Mouse (Mus musculus) v-Abl transformed pro-B cells (cell line): ENCODE results near the gene Tbc1d20.

Experiments
- in situ Hi-C, 2 experiments: fragments of 400-800 bp; cut with MboI; formaldehyde crosslinking; loops; one replicate each; pipeline ENCODE4 v1.15.1; 2025; ENCODE audit not compliant: unreplicated experiment in 2 of 2

Gene Tbc1d20

DNA sequence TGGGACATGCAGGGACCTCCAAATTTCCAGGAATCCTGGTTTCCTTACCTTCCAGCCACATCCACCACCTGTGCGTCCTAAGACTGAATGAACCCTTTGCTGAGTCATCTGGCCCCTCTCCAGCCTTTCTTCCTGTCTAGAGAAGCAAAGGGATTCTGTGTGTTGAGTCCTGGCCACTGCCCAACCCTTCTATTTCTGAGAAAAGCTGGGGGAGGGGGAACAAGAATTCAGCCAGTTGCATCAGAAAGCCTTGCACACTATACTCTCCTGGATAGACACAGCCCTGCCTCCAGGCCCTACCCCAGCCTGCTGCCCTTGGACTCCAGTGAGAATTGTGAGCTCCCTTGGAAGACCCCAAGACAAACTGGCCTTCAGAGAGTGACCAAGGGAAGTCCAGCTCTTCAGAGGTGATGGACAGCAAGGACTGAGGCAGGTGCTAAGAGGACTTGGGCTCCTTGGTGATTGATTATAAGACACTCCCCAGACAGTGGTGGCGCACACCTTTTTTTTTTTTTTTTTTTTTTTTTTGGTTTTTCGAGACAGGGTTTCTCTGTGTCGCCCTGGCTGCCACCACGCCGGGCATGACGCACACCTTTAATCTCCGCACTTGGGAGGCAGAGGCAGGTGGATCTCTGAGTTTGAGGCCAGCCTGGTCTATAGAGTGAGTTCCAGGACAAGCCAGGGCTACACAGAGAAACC lies 56.4 kb downstream of the Tbc1d20 start:
- in situ Hi-C loops, result loop anchor here (10.0 to 25.0 kb wide), 3 partner anchors 613 to 1685 kb away; partner anchors contain the start of genes Fkbp1a (in 2 of the 2), Acss1 (in 1 of the 2) and Psmf1 (in 1 of the 2)

DNA sequence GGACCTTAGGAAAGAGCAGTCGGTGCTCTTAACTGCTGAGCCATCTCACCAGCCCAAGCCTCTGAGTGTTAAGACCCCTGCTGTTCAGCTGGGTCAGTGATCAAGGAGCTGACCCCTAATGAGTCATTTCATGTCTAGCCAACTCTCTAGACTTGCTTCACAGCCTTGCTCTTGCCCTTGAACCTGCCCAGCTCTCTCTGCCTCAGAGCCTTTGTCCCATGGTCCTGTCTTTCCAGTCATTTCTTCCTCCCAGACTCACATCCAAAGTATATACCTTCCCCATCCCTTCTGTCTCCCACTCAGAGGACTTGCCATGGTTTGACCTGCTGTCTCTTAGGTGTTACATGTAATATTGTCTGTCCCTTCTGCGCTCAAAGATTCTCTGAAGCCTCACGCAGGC lies 63.6 kb downstream of the Tbc1d20 start:
- in situ Hi-C loops, result loop anchor here (10.0 to 25.0 kb wide), 3 partner anchors 620 to 1692 kb away; partner anchors contain the start of genes Fkbp1a (in 2 of the 2), Acss1 (in 1 of the 2) and Psmf1 (in 1 of the 2)

DNA sequence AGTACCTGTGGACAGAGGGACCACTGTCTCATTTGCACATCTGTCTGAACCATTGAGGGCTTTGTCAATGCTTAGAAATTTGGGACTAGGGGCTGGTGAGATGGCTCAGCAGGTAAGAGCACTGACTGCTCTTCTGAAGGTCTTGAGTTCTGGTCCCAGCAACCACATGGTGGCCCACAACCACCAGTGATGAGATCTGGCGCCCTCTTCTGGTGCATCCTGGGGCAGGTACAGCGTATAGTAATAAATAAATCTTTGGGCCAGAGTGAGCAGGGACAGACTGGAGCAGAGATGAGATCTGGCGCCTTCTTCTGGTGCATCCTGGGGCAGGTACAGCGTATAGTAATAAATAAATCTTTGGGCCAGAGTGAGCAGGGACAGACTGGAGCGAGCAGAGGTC lies 65.3 kb downstream of the Tbc1d20 start:
- in situ Hi-C loops, result loop anchor here (10.0 to 25.0 kb wide), 3 partner anchors 622 to 1694 kb away; partner anchors contain the start of genes Fkbp1a (in 2 of the 2), Acss1 (in 1 of the 2) and Psmf1 (in 1 of the 2)

DNA sequence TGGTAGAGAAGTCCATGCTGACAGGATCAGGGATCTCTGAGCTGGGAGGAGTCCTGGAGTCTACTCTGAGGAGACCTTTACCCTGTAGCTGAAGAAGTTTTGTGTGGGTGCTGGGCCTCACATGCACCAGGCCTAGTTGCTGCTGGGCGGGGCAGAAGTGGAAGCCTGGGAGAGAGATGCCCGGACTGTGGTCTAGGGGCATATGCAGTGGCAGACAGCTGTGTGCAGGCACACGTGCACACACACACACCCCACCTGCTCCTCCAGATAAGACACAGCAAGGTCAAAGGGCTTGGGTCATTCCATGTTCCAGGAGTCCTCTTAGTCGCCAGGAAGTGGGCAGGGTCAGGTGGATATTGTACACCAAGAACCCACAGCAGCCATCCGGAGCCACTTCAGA lies 66.0 kb downstream of the Tbc1d20 start:
- in situ Hi-C loops, result loop anchor here (5.0 to 25.0 kb wide), 12 partner anchors 85 to 1695 kb away; partner anchors contain the start of genes Fkbp1a (in 2 of the 2), Psmf1 (in 2 of the 2), Acss1 (in 1 of the 2) and Csnk2a1 (in 1 of the 2)

DNA sequence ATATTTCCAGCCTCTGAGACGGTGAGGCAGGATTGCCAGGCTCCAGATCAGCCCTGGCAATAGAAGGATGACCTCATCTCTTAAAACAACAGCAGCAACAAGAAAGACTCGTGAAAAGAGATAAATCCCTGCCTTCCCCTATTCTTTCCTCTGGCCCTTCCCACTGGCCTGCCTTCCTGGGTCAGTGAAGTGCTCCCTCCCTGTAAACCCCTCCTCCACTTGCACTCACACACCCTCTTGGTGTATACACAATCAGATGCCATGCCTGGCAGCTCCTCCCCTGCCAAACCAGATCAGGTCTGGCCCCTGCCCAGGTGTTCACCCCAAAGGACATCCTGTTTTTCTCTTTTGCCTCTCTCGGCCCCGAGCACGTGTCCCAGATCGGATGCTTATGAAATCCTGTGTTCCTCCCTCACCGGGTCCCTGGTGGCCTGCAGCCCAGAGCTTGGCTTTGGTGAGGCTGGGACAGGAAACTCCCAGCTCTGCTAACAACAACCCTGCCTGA lies 66.7 kb downstream of the Tbc1d20 start:
- in situ Hi-C loops, result loop anchor here (5.0 to 25.0 kb wide), 11 partner anchors 86 to 1686 kb away; partner anchors contain the start of genes Fkbp1a (in 2 of the 2), Psmf1 (in 2 of the 2) and Csnk2a1 (in 1 of the 2)

DNA sequence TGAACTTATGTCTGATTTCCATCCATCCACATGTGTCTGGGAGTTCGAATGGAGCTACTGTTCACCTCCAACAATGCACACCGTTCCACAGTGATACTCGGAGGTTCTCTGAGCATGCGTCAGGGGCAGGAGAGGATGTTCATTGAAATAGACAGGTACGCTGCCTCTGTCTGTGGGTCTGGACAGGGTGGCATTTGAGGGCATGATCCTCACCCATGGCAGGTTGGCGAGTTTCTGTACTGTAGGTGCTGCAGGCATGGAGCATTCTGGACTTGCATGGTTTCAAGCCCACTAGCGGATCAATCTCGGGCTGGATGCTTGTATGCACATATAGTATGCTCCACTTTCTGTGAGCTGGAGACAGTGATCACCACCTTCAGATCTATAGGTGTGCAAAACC lies 67.6 kb downstream of the Tbc1d20 start:
- in situ Hi-C loops, result loop anchor here (5.0 to 25.0 kb wide), 11 partner anchors 86 to 1686 kb away; partner anchors contain the start of genes Fkbp1a (in 2 of the 2), Psmf1 (in 2 of the 2) and Csnk2a1 (in 1 of the 2)
